Mouse (Mus musculus): ENCODE data around the gene Fgfr1op2. TPM values are rescaled to one million over a fixed set of nuclear protein-coding genes. Genes with fewer than 3 reads are reported as not detected.

Fgfr1op2 gene
- polyA plus RNA-seq, 3 experiments from 2014 or later, result 80.5 to 140 (median 88.8) TPM

DNA sequence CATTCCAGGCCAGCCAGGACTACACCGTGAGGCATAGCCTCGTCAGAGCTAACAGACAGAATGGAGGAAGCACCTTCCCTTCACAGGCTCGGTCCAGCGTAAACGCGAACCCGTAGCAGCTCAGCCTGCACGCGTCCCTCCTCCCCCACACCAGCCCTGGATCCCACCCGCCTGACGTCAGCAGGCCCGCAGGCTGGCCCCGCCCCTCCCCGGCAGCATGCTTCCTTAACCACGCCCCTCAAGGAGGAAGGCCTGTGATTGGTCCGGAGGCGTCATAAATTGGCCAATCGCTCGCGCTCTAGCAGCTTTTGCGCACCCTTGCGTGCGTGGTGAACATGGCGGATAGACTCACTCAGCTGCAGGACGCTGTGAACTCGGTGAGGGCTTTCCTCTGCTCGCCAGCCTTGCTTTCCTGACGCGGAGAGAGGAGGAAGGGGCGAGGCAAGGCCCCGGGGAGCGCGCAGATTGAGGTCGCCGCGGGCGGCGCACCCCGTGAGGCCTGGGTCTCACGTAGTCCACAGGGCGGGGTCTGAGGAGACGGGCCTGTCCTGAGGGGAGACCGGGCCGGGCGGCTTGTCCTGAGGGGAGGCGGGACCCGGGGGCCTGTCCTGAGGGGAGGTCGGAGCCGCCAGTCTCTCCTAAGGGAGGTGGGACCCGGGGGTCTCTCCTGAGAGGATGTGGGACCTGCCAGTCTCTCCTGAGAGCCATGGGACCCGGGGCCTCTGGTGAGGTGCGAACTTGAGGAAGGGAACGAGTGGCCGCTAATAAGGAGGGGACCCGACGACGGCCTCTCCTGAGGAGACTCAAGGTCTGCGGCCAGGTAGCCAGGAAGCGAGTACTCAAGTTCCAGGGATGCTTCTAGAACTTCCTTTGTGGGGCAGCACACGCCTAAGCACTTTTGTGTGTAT, 65.5 kb downstream of the Fgfr1op2 start, which contains the start of the genes Med21 and Tm7sf3:
Gene Med21 (plus strand): TSS at position 272 of the 908 bp plus-strand sequence.
Gene Tm7sf3 (minus strand): TSS at position 549 of the 908 bp plus-strand sequence.
- peak; percentile 97 for ATAC-seq

DNA sequence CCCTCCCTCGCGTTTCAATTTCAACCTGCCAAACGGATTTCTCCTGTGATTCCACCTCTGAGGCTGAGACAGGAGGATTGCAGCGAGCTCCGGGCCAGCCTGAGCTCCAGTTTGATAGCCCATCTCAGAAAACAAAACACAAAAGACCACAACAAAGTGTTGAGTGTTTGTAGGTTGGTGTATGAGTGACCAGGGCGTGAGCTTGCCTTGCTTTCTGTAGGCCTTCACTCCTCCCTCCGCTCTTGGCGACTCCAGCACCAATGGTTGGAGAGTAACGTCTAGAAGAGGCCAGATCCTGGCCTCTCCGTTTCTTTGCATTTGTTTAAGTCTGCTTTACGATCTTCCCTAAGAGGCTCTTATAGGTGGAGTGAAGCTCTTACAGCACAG, 66.2 kb downstream of the Fgfr1op2 start:
- ATAC-seq, result no peak

Other genes with a start within 250 kb of the Fgfr1op2 start
- 100 to 1,000 TPM in 1 of 3 experiments, 10 to 100 TPM in 2; 43.2 to 111 (median 94.9) TPM for gene Itpr2, start 75.0 kb upstream of the Fgfr1op2 start, polyA plus RNA-seq (2017; shearing (Covaris generic))
- gene Ints13, start 632 bp downstream of the Fgfr1op2 start, polyA plus RNA-seq (2017; shearing (Covaris generic)), result 10 to 100 TPM; 54.4 to 76.9 (median 68.4) TPM
- 10 to 100 TPM; 58.0 to 64.2 (median 58.9) TPM for gene Med21, start 65.3 kb downstream of the Fgfr1op2 start, polyA plus RNA-seq (2017; shearing (Covaris generic))
- gene Tm7sf3, start 65.6 kb downstream of the Fgfr1op2 start, polyA plus RNA-seq (2017; shearing (Covaris generic)), result 1 to 10 TPM; 2.0 to 3.6 (median 3.0) TPM
- gene Stk38l, start 147.8 kb downstream of the Fgfr1op2 start, polyA plus RNA-seq (2017; shearing (Covaris generic)), result 10 to 100 TPM; 10.7 to 32.2 (median 22.0) TPM
- gene Arntl2, start 218.9 kb downstream of the Fgfr1op2 start, polyA plus RNA-seq (2017; shearing (Covaris generic)), result 1 to 10 TPM; 4.0 to 8.0 (median 7.9) TPM

Data from inflammation-experienced regulatory T-cells, adult 6 months (primary cell).